ENCODE assay signal across 14 mouse cellular contexts in genomic region chr10:69604609-69605008, GRCm38 (mm10).
DNase-seq lines count a peak whose midpoint lies in the region; ATAC-seq and TF ChIP-seq lines count a peak whose summit lies in the region.
"Had no signal": no experiment of that assay in that cellular context is flagged by ENCODE, and none has a peak within 500 bp of the region (broad histone marks: within the 10 kb centered on the region; RNA-seq: fewer than 3 reads in every experiment).

No protein-coding gene starts in this region.

- intact Hi-C loops in heart, postnatal 10 days (cut with DNase I) = no loop called here

- no peak overlapping the region for H3K27ac ChIP-seq in heart, embryonic 10.5 days
- peak overlapping the region; percentile 66; the same call in 1 of the 2 replicates for H3K27ac ChIP-seq in layer of hippocampus, adult 2 months
- H3K27ac ChIP-seq in neural tube, embryonic 13.5 days (replicated peaks) = peak overlapping the region; percentile 74; the same call in 1 of the 2 replicates
- H3K27ac ChIP-seq: embryonic facial prominence, embryonic 10.5 days had no signal

- no peak overlapping the region for H3K4me3 ChIP-seq in heart, embryonic 10.5 days
- no peak overlapping the region for H3K4me3 ChIP-seq in layer of hippocampus, adult 2 months
- H3K4me3 ChIP-seq in neural tube, embryonic 13.5 days = no peak overlapping the region
- H3K4me3 ChIP-seq: embryonic facial prominence, embryonic 10.5 days; forebrain, embryonic 15.5 days had no signal

- no peak for ATAC-seq in neural tube, embryonic 13.5 days (ENCODE audit: low read depth)
- ATAC-seq: forebrain, embryonic 15.5 days; intestine, embryonic 16.5 days had no signal

- no peak for TF ChIP-seq CTCF in layer of hippocampus, adult 2 months (conservative IDR thresholded peaks at IDR 0.05)

- no peak overlapping the region for H3K4me2 ChIP-seq in neural tube, embryonic 13.5 days
- H3K4me2 ChIP-seq: forebrain, embryonic 15.5 days had no signal

- H3K4me1 ChIP-seq in heart, embryonic 10.5 days = peaks cover 17% of the 10 kb centered on the region
- H3K4me1 ChIP-seq in neural tube, embryonic 13.5 days (replicated peaks) = peaks cover 58% of the 10 kb centered on the region

- H3K27me3 ChIP-seq in heart, embryonic 10.5 days (ENCODE audit: insufficient read depth, poor library complexity, severe bottlenecking) = no peaks in the 10 kb centered on the region
- H3K27me3 ChIP-seq in neural tube, embryonic 13.5 days = no peaks in the 10 kb centered on the region
- H3K27me3 ChIP-seq: forebrain, embryonic 15.5 days had no signal

- H3K9me3 ChIP-seq in heart, embryonic 10.5 days = no peaks in the 10 kb centered on the region
- H3K9me3 ChIP-seq in neural tube, embryonic 13.5 days = no peaks in the 10 kb centered on the region
- H3K9me3 ChIP-seq: embryonic facial prominence, embryonic 10.5 days; forebrain, embryonic 15.5 days had no signal

- H3K36me3 ChIP-seq in heart, embryonic 10.5 days = no peaks in the 10 kb centered on the region
- H3K36me3 ChIP-seq in neural tube, embryonic 13.5 days = 0 out of 2 replicates have a peak, but pooled peaks cover 5% of the 10 kb centered on the region
- H3K36me3 ChIP-seq: embryonic facial prominence, embryonic 10.5 days; forebrain, embryonic 15.5 days had no signal

- 70% methylated on average over 6 of the region's 6 CpGs for WGBS in heart, embryonic 10.5 days
- WGBS in neural tube, embryonic 13.5 days = 76% methylated on average over 6 of the region's 6 CpGs

- peak; percentile 55 for DNase-seq in heart, embryonic 10.5 days (ENCODE audit: low spot score)
- DNase-seq in heart, postnatal 10 days = no peak
- peak in 1 of 2 experiments; percentile 8 for DNase-seq in layer of hippocampus, adult 2 months (ENCODE audit: low spot score in 2 of 2)
- no peak for DNase-seq in layer of hippocampus, postnatal 10 days (ENCODE audit: low spot score in 2 of 2)
- DNase-seq in neural tube, embryonic 10.5 days (ENCODE audit: extremely low spot score, low spot score) = no peak
- DNase-seq: adrenal gland, adult 8-10 months; adrenal gland, postnatal 36 days; cerebellum, postnatal 10 days; gastrocnemius, postnatal 14 days; heart, postnatal 14 days had no signal

- no peak overlapping the region for H3K9ac ChIP-seq in neural tube, embryonic 13.5 days
- H3K9ac ChIP-seq: forebrain, embryonic 15.5 days had no signal
